Comparison of ENCODE assay signal across 28 mouse cellular contexts in genomic region chr11:70586261-70586660, GRCm38 (mm10). TPM values are rescaled to one million over a fixed set of nuclear protein-coding genes. Genes with fewer than 3 reads are reported as not detected.
A peak's percentile ranks its signal among the peaks of the same experiment; 100 is the strongest.
DNase-seq lines count a peak whose midpoint lies in the region; ATAC-seq and TF ChIP-seq lines count a peak whose summit lies in the region.
"Had no signal": no experiment of that assay in that cellular context is flagged by ENCODE, and none has a peak within 500 bp of the region (broad histone marks: within the 10 kb centered on the region; RNA-seq: fewer than 3 reads in every experiment).

No protein-coding gene starts in this region.

- H3K36me3 ChIP-seq in spleen, adult 2 months (ENCODE audit: control insufficient read depth, insufficient read depth, low read length) = no peaks in the 10 kb centered on the region
- no peaks in the 10 kb centered on the region for H3K36me3 ChIP-seq in stomach, postnatal 0 days (ENCODE audit: control insufficient read depth, insufficient read depth, low read length)
- H3K36me3 ChIP-seq: embryonic facial prominence, embryonic 13.5 days; heart, embryonic 13.5 days; neural tube, embryonic 12.5 days had no signal

- TF ChIP-seq CTCF in gastrocnemius, adult 2 months (IDR thresholded peaks at IDR 0.05) = no peak
- TF ChIP-seq CTCF in spleen, adult 2 months (IDR thresholded peaks at IDR 0.05; ENCODE audit: extremely low read depth, insufficient read depth, insufficient read length, insufficient replicate concordance) = no peak
- TF ChIP-seq CTCF in embryonic fibroblast, embryonic 13.5 days (IDR thresholded peaks at IDR 0.05; ENCODE audit: borderline replicate concordance, insufficient read depth, low read length) = no peak
- no peak for TF ChIP-seq CTCF in stomach, postnatal 0 days (IDR thresholded peaks at IDR 0.05; ENCODE audit: low read depth)
- TF ChIP-seq CTCF in lung, adult 2 months (IDR thresholded peaks at IDR 0.05; ENCODE audit: insufficient read depth, low read length) = no peak

- no peak for TF ChIP-seq EP300 in stomach, postnatal 0 days (optimal IDR thresholded peaks at IDR 0.05)

- H3K4me1 ChIP-seq in spleen, adult 2 months (ENCODE audit: control insufficient read depth, insufficient read depth, insufficient read length) = peaks cover 5% of the 10 kb centered on the region; the same call in 1 of the 2 replicates
- H3K4me1 ChIP-seq in embryonic fibroblast, embryonic 13.5 days (ENCODE audit: control insufficient read depth, insufficient read depth, low read length) = peaks cover 20% of the 10 kb centered on the region
- peaks cover 10% of the 10 kb centered on the region; the same call in 1 of the 2 replicates for H3K4me1 ChIP-seq in stomach, postnatal 0 days (replicated peaks; ENCODE audit: control insufficient read depth, insufficient read depth)
- H3K4me1 ChIP-seq in lung, adult 2 months (ENCODE audit: control insufficient read depth, insufficient read depth, low read length) = peaks cover 27% of the 10 kb centered on the region

- ATAC-seq in stomach, postnatal 0 days (ENCODE audit: low FRiP score, low TSS enrichment) = no peak
- ATAC-seq: forebrain, embryonic 16.5 days had no signal

- intact Hi-C loops in gastrocnemius, adult 2 months (cut with DNase I) = no loop called here

- no peak overlapping the region for H3K4me3 ChIP-seq in gastrocnemius, adult 2 months
- no peak overlapping the region for H3K4me3 ChIP-seq in spleen, adult 2 months (ENCODE audit: extremely low read depth, insufficient read depth, insufficient read length)
- no peak overlapping the region for H3K4me3 ChIP-seq in embryonic fibroblast, embryonic 13.5 days (ENCODE audit: insufficient read depth, low read length)
- no peak overlapping the region for H3K4me3 ChIP-seq in stomach, postnatal 0 days (ENCODE audit: low read depth, low read length)
- no peak overlapping the region for H3K4me3 ChIP-seq in lung, adult 2 months (replicated peaks; ENCODE audit: extremely low read depth, low read depth, low read length)
- H3K4me3 ChIP-seq: embryonic facial prominence, embryonic 13.5 days; heart, embryonic 13.5 days; hindbrain, embryonic 13.5 days; neural tube, embryonic 12.5 days had no signal

- no peak for DNase-seq in gastrocnemius, adult 2 months
- DNase-seq in gastrocnemius, adult 18-20 months (ENCODE audit: low spot score) = no peak
- no peak for DNase-seq in spleen, adult 2 months (ENCODE audit: low read depth in 1 of 2, low spot score in 2 of 2)
- DNase-seq in spleen, adult 18-20 months = no peak
- no peak for DNase-seq in stomach, postnatal 0 days (ENCODE audit: low spot score)
- no peak for DNase-seq in lung, adult 2 months
- DNase-seq in cerebellum, adult 18-20 months = no peak
- DNase-seq: adrenal gland, postnatal 10 days; B cell, adult 2 months; cerebellum, adult 9-10 months; lung, adult 18-20 months; right cerebral cortex, adult 18-20 months had no signal

- TF ChIP-seq POLR2A in spleen, adult 2 months (IDR thresholded peaks at IDR 0.05; ENCODE audit: low read depth, low read length) = no peak
- 0 out of 2 replicates have a peak, but pooled peaks have one; percentile 28 for TF ChIP-seq POLR2A in embryonic fibroblast, embryonic 13.5 days (IDR thresholded peaks at IDR 0.05; ENCODE audit: low read depth, low read length)
- no peak for TF ChIP-seq POLR2A in lung, adult 2 months (IDR thresholded peaks at IDR 0.05; ENCODE audit: borderline replicate concordance, extremely low read depth, low read depth, low read length)

- 80% methylated on average over 3 of the region's 3 CpGs for WGBS in spleen, adult 2 months
- WGBS in stomach, postnatal 0 days = 56% methylated on average over 3 of the region's 3 CpGs
- 69% methylated on average over 3 of the region's 3 CpGs for WGBS in lung, adult 2 months

- no peak overlapping the region for H3K4me2 ChIP-seq in stomach, postnatal 0 days (replicated peaks; ENCODE audit: low read depth)
- H3K4me2 ChIP-seq: embryonic facial prominence, embryonic 13.5 days; heart, embryonic 13.5 days; hindbrain, embryonic 13.5 days; neural tube, embryonic 12.5 days had no signal

- peak overlapping the region; percentile 79 for H3K27ac ChIP-seq in gastrocnemius, adult 2 months
- 0 out of 2 replicates have a peak overlapping the region, but pooled peaks have one; percentile 7 for H3K27ac ChIP-seq in spleen, adult 2 months (ENCODE audit: insufficient read depth, low read length)
- H3K27ac ChIP-seq in embryonic fibroblast, embryonic 13.5 days (ENCODE audit: insufficient read depth, low read length) = peak overlapping the region; percentile 98
- peak overlapping the region; percentile 76 for H3K27ac ChIP-seq in stomach, postnatal 0 days (replicated peaks)
- H3K27ac ChIP-seq: hindbrain, embryonic 13.5 days; neural tube, embryonic 12.5 days had no signal

- no peaks in the 10 kb centered on the region for H3K9me3 ChIP-seq in stomach, postnatal 0 days (ENCODE audit: control insufficient read depth, low read length)
- H3K9me3 ChIP-seq: embryonic facial prominence, embryonic 13.5 days; heart, embryonic 13.5 days; hindbrain, embryonic 13.5 days; neural tube, embryonic 12.5 days had no signal

- H3K27me3 ChIP-seq in spleen, adult 2 months (ENCODE audit: control insufficient read depth, insufficient read depth, low read length) = no peaks in the 10 kb centered on the region
- H3K27me3 ChIP-seq in stomach, postnatal 0 days (ENCODE audit: control insufficient read depth, insufficient read depth, low read length) = no peaks in the 10 kb centered on the region
- H3K27me3 ChIP-seq: embryonic facial prominence, embryonic 13.5 days; heart, embryonic 13.5 days; hindbrain, embryonic 13.5 days; neural tube, embryonic 12.5 days had no signal

- H3K9ac ChIP-seq in stomach, postnatal 0 days (ENCODE audit: low read length) = no peak overlapping the region
- H3K9ac ChIP-seq: heart, embryonic 13.5 days; hindbrain, embryonic 13.5 days; neural tube, embryonic 12.5 days had no signal

RNA-seq across cellular contexts. Expression of gene Mink1, which starts 23.6 kb away (rescaled TPM):
- total RNA-seq in gastrocnemius, adult 2 months (2021) = 10 to 100 TPM; 33.7 to 34.7 TPM
- total RNA-seq in gastrocnemius, adult 18-20 months (2021) = 10 to 100 TPM; 28.8 to 34.1 TPM
- polyA plus RNA-seq in spleen, adult 2 months (2012; rRNA removed) = 74.8 and 91.9 TPM in 2 replicates
- polyA plus RNA-seq in embryonic fibroblast, embryonic 13.5 days (2011; ENCODE audit: insufficient read length, low read depth, missing spikeins) = 36.2 and 37.0 TPM in 2 replicates
- 8.5 and 10.2 TPM in 2 replicates for polyA plus RNA-seq in stomach, postnatal 0 days (2015; fragmentation: Nextera tagmentation; extraction: Ambion mirVana)
- polyA plus RNA-seq in lung, adult 2 months (2012; rRNA removed) = 119 and 120 TPM in 2 replicates

RNA-seq across cellular contexts. Expression of gene 4930544D05Rik, which starts 29.4 kb away (rescaled TPM):
- not detected for total RNA-seq in gastrocnemius, adult 2 months (2021)
- not detected for total RNA-seq in gastrocnemius, adult 18-20 months (2021)
- not detected in 2 replicates for polyA plus RNA-seq in spleen, adult 2 months (2012; rRNA removed)
- not detected in 2 replicates for polyA plus RNA-seq in embryonic fibroblast, embryonic 13.5 days (2011; ENCODE audit: insufficient read length, low read depth, missing spikeins)
- polyA plus RNA-seq in stomach, postnatal 0 days (2015; fragmentation: Nextera tagmentation; extraction: Ambion mirVana) = not detected in 2 replicates
- polyA plus RNA-seq in lung, adult 2 months (2012; rRNA removed) = 0.16 TPM in 1 of 2 replicates, not detected in the other
- total RNA-seq: adrenal gland, postnatal 10 days; gastrocnemius, adult 8-10 months; granulocyte monocyte progenitor cell, adult 5-6 weeks; heart, postnatal 25 days; left cerebral cortex, postnatal 25 days; liver, adult 2 months had no signal
- polyA plus RNA-seq: embryonic facial prominence, embryonic 13.5 days; forebrain, embryonic 16.5 days; heart, embryonic 13.5 days; hindbrain, embryonic 13.5 days; intestine, embryonic 14.5 days; kidney, embryonic 14.5 days; large intestine, adult 2 months; liver, adult 2 months; neural tube, embryonic 12.5 days; thymus, postnatal 0 days had no signal

RNA-seq across cellular contexts. Expression of gene Chrne, which starts 32.8 kb away (rescaled TPM):
- total RNA-seq in gastrocnemius, adult 2 months (2021) = 10 to 100 TPM; 11.0 to 18.4 TPM
- 10 to 100 TPM; 14.7 to 20.6 TPM for total RNA-seq in gastrocnemius, adult 18-20 months (2021)
- 0.66 and 0.99 TPM in 2 replicates for polyA plus RNA-seq in spleen, adult 2 months (2012; rRNA removed)
- polyA plus RNA-seq in embryonic fibroblast, embryonic 13.5 days (2011; ENCODE audit: insufficient read length, low read depth, missing spikeins) = not detected in 2 replicates
- not detected in 2 replicates for polyA plus RNA-seq in stomach, postnatal 0 days (2015; fragmentation: Nextera tagmentation; extraction: Ambion mirVana)
- polyA plus RNA-seq in lung, adult 2 months (2012; rRNA removed) = 0.41 and 0.91 TPM in 2 replicates
- total RNA-seq: granulocyte monocyte progenitor cell, adult 5-6 weeks; heart, postnatal 25 days; left cerebral cortex, postnatal 25 days had no signal
- polyA plus RNA-seq: embryonic facial prominence, embryonic 13.5 days; heart, embryonic 13.5 days; hindbrain, embryonic 13.5 days; kidney, embryonic 14.5 days; neural tube, embryonic 12.5 days had no signal

RNA-seq across cellular contexts. Expression of gene Pld2, which starts 46.4 kb away (rescaled TPM):
- 10 to 100 TPM; 15.8 to 18.2 TPM for total RNA-seq in gastrocnemius, adult 2 months (2021)
- total RNA-seq in gastrocnemius, adult 18-20 months (2021) = 10 to 100 TPM; 12.2 to 17.7 TPM
- 12.3 and 13.9 TPM in 2 replicates for polyA plus RNA-seq in spleen, adult 2 months (2012; rRNA removed)
- 19.7 and 23.3 TPM in 2 replicates for polyA plus RNA-seq in embryonic fibroblast, embryonic 13.5 days (2011; ENCODE audit: insufficient read length, low read depth, missing spikeins)
- 16.2 and 17.7 TPM in 2 replicates for polyA plus RNA-seq in stomach, postnatal 0 days (2015; fragmentation: Nextera tagmentation; extraction: Ambion mirVana)
- 32.4 and 47.2 TPM in 2 replicates for polyA plus RNA-seq in lung, adult 2 months (2012; rRNA removed)

RNA-seq across cellular contexts. Expression of gene Gp1ba, which starts 52.7 kb away (rescaled TPM):
- total RNA-seq in gastrocnemius, adult 2 months (2021) = not detected
- under 1 TPM in 1 of 2 experiments, not detected in 1; 0.09 TPM for total RNA-seq in gastrocnemius, adult 18-20 months (2021)
- polyA plus RNA-seq in spleen, adult 2 months (2012; rRNA removed) = 6.8 and 9.3 TPM in 2 replicates
- not detected in 2 replicates for polyA plus RNA-seq in embryonic fibroblast, embryonic 13.5 days (2011; ENCODE audit: insufficient read length, low read depth, missing spikeins)
- 0.06 and 0.07 TPM in 2 replicates for polyA plus RNA-seq in stomach, postnatal 0 days (2015; fragmentation: Nextera tagmentation; extraction: Ambion mirVana)
- polyA plus RNA-seq in lung, adult 2 months (2012; rRNA removed) = 0.70 and 1.7 TPM in 2 replicates
- total RNA-seq: gastrocnemius, adult 8-10 months; granulocyte monocyte progenitor cell, adult 5-6 weeks; layer of hippocampus, postnatal 14 days; left cerebral cortex, postnatal 25 days; liver, adult 2 months had no signal
- polyA plus RNA-seq: large intestine, adult 2 months had no signal

Comparison
In these comparisons a context has a peak if more than half of its experiments do, and no peak if none do; other contexts are left out.
1. H3K27ac ChIP-seq: peak in every context shown above with its lines; median percentile 98 in embryonic fibroblast, embryonic 13.5 days; 79 in gastrocnemius, adult 2 months; 76 in stomach, postnatal 0 days; 7 in spleen, adult 2 months.